Mouse (Mus musculus): ENCODE data around the gene Camta1. TPM values are rescaled to one million over a fixed set of nuclear protein-coding genes. Genes with fewer than 3 reads are reported as not detected.

Gene Camta1
- polyA plus RNA-seq, 1 experiment from 2014 or later: 130 TPM

DNA sequence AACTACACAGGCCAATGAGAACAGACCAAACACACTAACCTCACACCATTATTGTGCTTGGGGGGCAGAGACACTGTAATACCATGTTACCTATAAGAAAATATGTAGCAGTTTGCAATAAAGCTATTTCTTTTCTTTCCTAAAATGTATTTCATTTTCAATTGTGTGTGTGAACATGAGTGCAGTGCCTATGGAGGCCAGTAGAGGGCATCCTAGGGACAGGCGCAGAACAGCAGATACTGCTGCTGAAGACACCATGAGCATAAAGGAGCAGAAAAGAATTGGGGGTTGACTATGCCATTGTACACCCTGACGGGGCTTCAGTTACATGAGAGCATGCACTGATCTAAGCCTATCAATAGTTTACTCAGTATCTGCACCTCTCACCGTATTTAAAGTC is 380.7 kb downstream of the Camta1 start:
- H3K4me1 ChIP-seq: peaks cover 12% of the 10 kb centered on the region
- no peak overlapping the region for H3K9ac ChIP-seq (replicated peaks)
- H3K4me2 ChIP-seq (replicated peaks): no peak overlapping the region
- no peak overlapping the region for H3K4me3 ChIP-seq
- H3K27ac ChIP-seq (replicated peaks): no peak overlapping the region
- no peaks in the 10 kb centered on the region for H3K36me3 ChIP-seq
- WGBS: 94% methylated on average over 3 of the region's 3 CpGs
- no peak for ATAC-seq (replicated peaks)
- 0 out of 2 replicates have a peak, but pooled peaks cover 3% of the 10 kb centered on the region for H3K9me3 ChIP-seq
- peaks cover 8% of the 10 kb centered on the region for H3K27me3 ChIP-seq

DNA sequence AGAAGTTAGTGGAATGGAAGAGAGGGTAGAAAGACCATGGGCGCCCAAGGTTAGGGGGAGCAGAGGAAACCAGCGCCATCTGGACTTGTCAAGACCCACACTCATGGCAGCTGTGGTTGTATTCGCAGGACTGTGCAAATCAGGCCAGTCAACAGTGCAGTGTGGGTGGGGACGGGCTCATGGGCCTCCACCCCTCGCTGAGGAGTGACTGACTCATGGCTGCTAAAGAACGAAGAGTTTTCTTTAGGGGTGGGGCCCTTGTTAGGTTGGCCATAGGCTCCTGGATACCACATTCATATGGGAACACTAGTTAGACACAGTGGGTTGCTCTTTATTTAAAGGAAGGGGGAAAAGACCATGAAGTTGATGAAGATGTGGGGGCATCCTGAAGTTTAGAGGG is 383.7 kb downstream of the Camta1 start:
- no peak overlapping the region for H3K9ac ChIP-seq (replicated peaks)
- no peaks in the 10 kb centered on the region for H3K36me3 ChIP-seq
- ATAC-seq (replicated peaks): no peak
- H3K27me3 ChIP-seq: no peaks in the 10 kb centered on the region; the same call in 1 of the 2 replicates
- no peak overlapping the region for H3K4me2 ChIP-seq (replicated peaks)
- H3K9me3 ChIP-seq: 0 out of 2 replicates have a peak, but pooled peaks cover 4% of the 10 kb centered on the region
- 86% methylated on average over 6 of the region's 6 CpGs for WGBS
- H3K4me3 ChIP-seq: no peak overlapping the region
- H3K27ac ChIP-seq (replicated peaks): no peak overlapping the region
- H3K4me1 ChIP-seq: no peaks in the 10 kb centered on the region

DNA sequence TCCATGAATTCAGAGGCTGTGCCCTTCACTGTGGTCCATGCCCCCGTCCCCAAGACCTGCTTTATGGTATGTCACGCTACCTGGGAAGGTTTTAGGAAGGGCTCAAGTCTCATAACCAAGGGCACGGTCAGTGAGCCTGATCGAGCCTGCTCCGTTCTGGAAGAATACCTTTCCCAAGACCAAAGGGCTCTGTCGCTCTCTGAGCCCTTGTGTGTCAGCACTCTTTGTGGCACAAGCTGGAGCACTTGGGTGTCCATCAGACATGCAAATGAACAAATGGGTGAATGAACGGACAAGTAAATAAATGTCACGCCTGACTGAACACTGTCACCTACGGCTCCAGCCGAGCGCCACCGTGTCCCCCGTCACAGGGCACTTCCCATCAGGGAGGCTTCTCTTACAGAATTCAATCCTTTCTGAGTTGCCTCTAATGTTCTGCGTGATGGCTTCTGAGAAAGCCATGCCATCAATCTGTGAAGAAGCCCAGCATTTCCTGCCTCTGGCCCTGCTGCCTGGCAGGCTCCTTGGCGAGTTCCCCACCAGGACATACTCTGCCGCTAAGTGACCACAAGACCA is 386.7 kb downstream of the Camta1 start:
- H3K4me2 ChIP-seq (replicated peaks): no peak overlapping the region
- H3K36me3 ChIP-seq: no peaks in the 10 kb centered on the region
- no peak overlapping the region for H3K27ac ChIP-seq (replicated peaks)
- H3K4me1 ChIP-seq: no peaks in the 10 kb centered on the region
- ATAC-seq (replicated peaks): no peak
- H3K9me3 ChIP-seq: 0 out of 2 replicates have a peak, but pooled peaks cover 4% of the 10 kb centered on the region
- H3K27me3 ChIP-seq: no peaks in the 10 kb centered on the region; the same call in 1 of the 2 replicates
- WGBS: 47% methylated on average over 16 of the region's 16 CpGs
- H3K4me3 ChIP-seq: no peak overlapping the region
- H3K9ac ChIP-seq (replicated peaks): no peak overlapping the region

DNA sequence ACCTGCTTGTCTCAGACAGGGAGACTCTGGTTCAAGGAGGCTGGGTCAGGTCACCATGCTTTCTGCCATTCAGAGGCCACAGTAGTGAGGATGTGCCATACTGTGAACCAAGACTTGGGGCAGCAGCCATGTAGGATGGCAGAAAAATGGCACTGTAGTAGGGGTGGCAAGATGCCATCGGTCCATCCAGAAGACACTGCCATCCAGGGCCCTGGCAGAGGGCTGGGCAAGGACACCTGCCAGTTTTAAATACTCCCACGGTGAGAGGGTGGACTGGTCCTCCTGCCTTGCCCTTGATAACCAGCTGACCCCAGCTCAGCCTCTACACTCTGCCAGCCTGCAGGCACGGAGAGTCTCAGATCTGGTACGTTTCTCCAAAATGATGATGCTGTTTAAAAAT is 389.8 kb downstream of the Camta1 start:
- no peaks in the 10 kb centered on the region; the same call in 1 of the 2 replicates for H3K27me3 ChIP-seq
- no peak overlapping the region for H3K27ac ChIP-seq (replicated peaks)
- 0 out of 2 replicates have a peak, but pooled peaks cover 4% of the 10 kb centered on the region for H3K9me3 ChIP-seq
- H3K36me3 ChIP-seq: no peaks in the 10 kb centered on the region
- no peak overlapping the region for H3K4me3 ChIP-seq
- H3K4me1 ChIP-seq: no peaks in the 10 kb centered on the region
- no peak overlapping the region for H3K9ac ChIP-seq (replicated peaks)
- ATAC-seq (replicated peaks): no peak
- no peak overlapping the region for H3K4me2 ChIP-seq (replicated peaks)
- WGBS: 85% methylated on average over 4 of the region's 4 CpGs

DNA sequence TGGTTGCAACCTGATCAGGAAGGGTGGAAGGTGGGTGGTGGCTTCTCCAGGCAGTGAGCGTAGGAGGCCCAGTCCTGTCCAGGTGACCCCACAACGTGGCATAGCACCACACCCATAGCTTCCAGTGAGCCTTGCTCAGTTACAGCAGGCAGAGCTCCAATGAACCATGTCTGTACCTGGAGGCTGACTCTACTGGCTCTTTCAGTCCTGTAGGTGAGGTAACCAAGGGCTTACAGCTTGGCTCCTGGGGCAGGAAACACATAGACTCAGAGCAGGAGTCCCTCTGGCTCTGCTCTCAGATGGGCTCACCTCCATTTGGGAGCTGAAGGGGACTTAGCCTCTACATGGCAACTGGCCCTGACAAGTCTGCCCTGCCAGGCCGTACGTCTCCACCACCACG is 393.3 kb downstream of the Camta1 start:
- no peak overlapping the region for H3K27ac ChIP-seq (replicated peaks)
- 90% methylated on average over 5 of the region's 5 CpGs for WGBS

DNA sequence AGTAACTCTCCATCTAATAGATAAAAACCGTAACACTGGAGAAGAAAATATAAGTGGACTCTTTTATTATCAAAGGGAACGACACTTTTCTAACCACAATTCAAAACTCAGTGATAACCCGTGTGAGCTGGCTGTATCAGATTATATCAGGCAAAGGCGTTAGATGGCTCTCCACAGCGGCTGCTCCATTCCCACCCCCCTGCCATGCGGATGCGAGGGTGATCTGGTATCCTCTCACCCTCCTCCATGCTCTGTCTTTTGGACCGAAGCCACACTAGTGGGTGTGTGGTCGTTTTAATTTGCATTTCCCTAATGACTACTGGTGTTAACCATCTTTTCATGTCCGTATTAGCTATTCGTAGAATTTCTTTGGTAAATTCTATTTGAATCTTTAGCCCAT is 403.0 kb downstream of the Camta1 start:
- ATAC-seq (replicated peaks): no peak
- Histone ChIP-seq H3K4me3 (no peak overlapping the region), H3K9me3 (no peaks in the 10 kb centered on the region), H3K4me1 (peaks cover 4% of the 10 kb centered on the region), H3K9ac (replicated peaks) (no peak overlapping the region), H3K4me2 (replicated peaks) (no peak overlapping the region), H3K36me3 (no peaks in the 10 kb centered on the region), H3K27ac (replicated peaks) (no peak overlapping the region), H3K27me3 (peaks cover 14% of the 10 kb centered on the region; the same call in 1 of the 2 replicates)
- 38% methylated on average over 11 of the region's 11 CpGs for WGBS

More for the DNA sequence above, 393.3 kb downstream of the Camta1 start:
- H3K4me1 ChIP-seq: no peaks in the 10 kb centered on the region
- no peak overlapping the region for H3K4me3 ChIP-seq
- H3K9ac ChIP-seq (replicated peaks): no peak overlapping the region
- no peak overlapping the region for H3K4me2 ChIP-seq (replicated peaks)
- ATAC-seq (replicated peaks): no peak
- no peaks in the 10 kb centered on the region for H3K27me3 ChIP-seq
- no peaks in the 10 kb centered on the region for H3K36me3 ChIP-seq
- no peaks in the 10 kb centered on the region for H3K9me3 ChIP-seq

DNA sequence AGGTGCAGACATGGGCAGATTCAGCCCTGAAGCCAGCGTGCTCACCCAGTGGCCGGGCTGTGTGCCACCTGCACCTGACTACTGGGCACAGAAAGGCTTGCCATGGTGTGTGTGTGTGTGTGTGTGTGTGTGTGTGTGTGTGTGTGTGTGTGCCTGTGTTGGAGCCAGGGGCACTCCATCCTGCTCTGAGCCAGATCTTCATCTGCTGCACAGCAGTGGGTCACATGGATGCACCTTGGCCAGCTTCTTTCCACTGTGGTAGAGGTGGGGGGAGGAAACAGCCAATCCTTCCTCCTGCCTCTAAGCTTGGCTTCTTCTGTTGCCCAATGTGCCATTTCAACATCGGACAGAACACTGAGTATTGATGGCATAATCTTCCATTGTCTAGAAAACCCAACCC is 407.1 kb downstream of the Camta1 start:
- Histone ChIP-seq H3K4me3 (no peak overlapping the region), H3K4me1 (peaks cover 15% of the 10 kb centered on the region), H3K27me3 (peaks cover 12% of the 10 kb centered on the region; the same call in 1 of the 2 replicates), H3K4me2 (replicated peaks) (no peak overlapping the region), H3K9ac (replicated peaks) (no peak overlapping the region), H3K36me3 (no peaks in the 10 kb centered on the region), H3K9me3 (no peaks in the 10 kb centered on the region), H3K27ac (replicated peaks) (no peak overlapping the region)
- no peak for ATAC-seq (replicated peaks)
- WGBS: 55% methylated on average over 3 of the region's 3 CpGs

DNA sequence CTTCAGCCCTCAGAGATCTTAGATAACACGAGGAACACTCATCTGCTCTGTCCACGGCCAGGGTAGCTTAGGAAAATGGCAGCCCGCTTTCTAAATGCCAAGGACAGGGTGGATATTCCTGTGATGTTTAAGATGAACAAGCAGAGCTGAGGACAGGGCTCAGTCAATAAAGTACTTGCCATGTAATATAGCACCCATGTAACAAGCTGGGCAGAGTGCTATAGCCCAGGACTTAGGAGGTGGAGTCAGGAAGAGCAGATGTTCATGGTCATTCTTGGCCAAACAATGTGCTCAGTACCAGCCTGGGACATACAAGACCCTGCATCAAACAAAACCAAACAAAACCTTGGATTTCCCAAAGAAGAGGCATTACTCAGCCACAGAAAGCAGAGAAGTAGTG is 407.6 kb downstream of the Camta1 start:
- Histone ChIP-seq H3K9me3 (no peaks in the 10 kb centered on the region), H3K4me1 (peaks cover 18% of the 10 kb centered on the region), H3K4me3 (no peak overlapping the region), H3K36me3 (no peaks in the 10 kb centered on the region), H3K9ac (replicated peaks) (no peak overlapping the region), H3K4me2 (replicated peaks) (no peak overlapping the region), H3K27me3 (peaks cover 14% of the 10 kb centered on the region; the same call in 1 of the 2 replicates), H3K27ac (replicated peaks) (no peak overlapping the region)
- no peak for ATAC-seq (replicated peaks)
- 91% methylated on average over 3 of the region's 3 CpGs for WGBS

DNA sequence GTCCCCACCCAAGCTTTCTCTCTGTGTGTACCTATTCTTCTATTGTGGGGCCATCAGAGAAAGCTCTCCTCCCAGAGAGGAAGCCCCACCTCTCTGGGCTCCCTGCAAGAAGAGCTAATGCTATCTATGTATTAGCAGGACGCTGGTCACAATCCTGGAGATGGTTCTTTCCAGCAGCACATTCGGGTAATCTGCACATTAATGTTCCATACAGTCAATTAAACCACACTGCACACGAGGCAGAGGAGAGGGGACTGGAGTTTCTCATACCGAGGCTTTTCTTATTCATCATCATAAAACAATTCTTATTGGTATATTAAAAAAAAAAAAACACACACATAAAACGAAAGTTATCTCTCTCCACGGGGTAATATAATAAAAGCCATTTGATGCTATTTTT is 409.8 kb downstream of the Camta1 start:
- H3K36me3 ChIP-seq: no peaks in the 10 kb centered on the region
- H3K4me1 ChIP-seq: peaks cover 14% of the 10 kb centered on the region
- peaks cover 10% of the 10 kb centered on the region; the same call in 1 of the 2 replicates for H3K27me3 ChIP-seq
- WGBS: 71% methylated on average over 6 of the region's 6 CpGs
- H3K4me3 ChIP-seq: no peak overlapping the region
- no peaks in the 10 kb centered on the region for H3K9me3 ChIP-seq
- ATAC-seq (replicated peaks): no peak
- H3K4me2 ChIP-seq (replicated peaks): no peak overlapping the region
- no peak overlapping the region for H3K9ac ChIP-seq (replicated peaks)
- no peak overlapping the region for H3K27ac ChIP-seq (replicated peaks)

DNA sequence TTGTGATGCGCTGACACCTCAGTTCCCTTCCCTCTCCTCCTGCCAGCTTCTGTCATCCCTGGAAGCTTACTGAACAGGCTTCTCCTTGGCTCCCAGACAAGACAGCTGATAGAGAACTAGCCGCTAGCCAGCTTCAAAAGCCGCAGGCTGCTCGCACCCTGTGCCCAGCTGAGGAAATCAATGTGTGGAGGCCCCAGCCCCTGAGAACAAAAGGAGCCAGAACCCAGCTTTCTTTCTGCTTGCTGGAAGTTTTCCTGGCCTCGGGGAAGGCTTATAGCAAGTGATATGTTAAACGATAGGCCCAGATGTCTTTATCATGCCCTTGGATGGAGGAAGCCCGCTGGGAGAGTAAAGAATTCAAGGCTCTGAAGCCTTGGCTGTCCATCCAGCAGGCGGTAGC is 411.7 kb downstream of the Camta1 start:
- H3K9ac ChIP-seq (replicated peaks): no peak overlapping the region
- H3K27ac ChIP-seq (replicated peaks): no peak overlapping the region
- H3K4me1 ChIP-seq: peaks cover 14% of the 10 kb centered on the region
- no peaks in the 10 kb centered on the region for H3K9me3 ChIP-seq
- H3K27me3 ChIP-seq: peaks cover 8% of the 10 kb centered on the region; the same call in 1 of the 2 replicates
- H3K36me3 ChIP-seq: no peaks in the 10 kb centered on the region
- no peak overlapping the region for H3K4me2 ChIP-seq (replicated peaks)
- WGBS: 11% methylated on average over 8 of the region's 8 CpGs
- H3K4me3 ChIP-seq: no peak overlapping the region
- no peak for ATAC-seq (replicated peaks)

DNA sequence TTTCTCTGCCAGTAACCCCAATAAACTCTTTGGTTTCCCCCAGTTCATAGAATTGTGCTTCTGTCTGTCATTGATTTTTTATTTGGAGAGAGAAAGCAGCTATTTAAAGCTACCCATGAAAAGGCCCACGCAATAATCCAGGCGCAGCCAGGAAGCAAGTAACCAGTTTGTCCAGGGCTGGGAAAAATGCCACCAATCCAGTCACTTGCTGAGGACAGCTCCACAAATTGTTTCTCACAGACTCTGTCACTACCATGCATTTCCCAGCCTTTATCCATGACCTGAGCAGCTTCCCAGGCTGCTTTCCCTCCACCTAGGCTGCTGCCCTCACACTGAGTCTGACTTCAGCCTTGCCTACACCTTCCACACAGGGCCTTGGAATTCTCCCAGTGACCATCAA is 413.3 kb downstream of the Camta1 start:
- Histone ChIP-seq H3K27ac (replicated peaks) (no peak overlapping the region), H3K36me3 (no peaks in the 10 kb centered on the region), H3K4me2 (replicated peaks) (no peak overlapping the region), H3K9me3 (no peaks in the 10 kb centered on the region), H3K27me3 (peaks cover 7% of the 10 kb centered on the region; the same call in 1 of the 2 replicates), H3K4me1 (peaks cover 14% of the 10 kb centered on the region), H3K4me3 (no peak overlapping the region), H3K9ac (replicated peaks) (no peak overlapping the region)
- 86% methylated on average over 2 of the region's 2 CpGs for WGBS
- ATAC-seq (replicated peaks): no peak

DNA sequence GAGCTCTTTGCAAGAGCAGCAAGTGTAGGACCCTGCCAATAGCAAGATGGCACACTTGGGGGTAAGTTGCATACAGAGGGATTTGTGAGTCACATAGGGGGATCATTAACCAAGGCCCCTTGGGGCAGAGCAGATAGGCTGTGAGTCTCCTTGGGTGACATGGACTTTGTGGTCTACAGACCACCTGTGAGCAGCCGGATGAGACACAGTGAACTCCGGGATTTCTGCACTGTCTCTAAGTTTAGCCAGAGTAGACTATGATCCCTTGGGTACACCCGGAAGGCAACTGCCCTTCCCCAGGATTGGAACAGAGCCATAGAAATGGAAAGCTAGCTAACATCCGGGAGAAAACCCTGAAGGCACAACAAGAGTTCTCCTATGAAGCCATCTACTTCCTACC is 417.0 kb downstream of the Camta1 start:
- no peak overlapping the region for H3K27ac ChIP-seq (replicated peaks)
- peaks cover 7% of the 10 kb centered on the region; the same call in 1 of the 2 replicates for H3K27me3 ChIP-seq
- no peaks in the 10 kb centered on the region for H3K9me3 ChIP-seq
- H3K9ac ChIP-seq (replicated peaks): no peak overlapping the region
- H3K4me3 ChIP-seq: no peak overlapping the region
- peaks cover 4% of the 10 kb centered on the region for H3K4me1 ChIP-seq
- WGBS: 93% methylated on average over 4 of the region's 4 CpGs
- H3K36me3 ChIP-seq: no peaks in the 10 kb centered on the region
- no peak for ATAC-seq (replicated peaks)
- no peak overlapping the region for H3K4me2 ChIP-seq (replicated peaks)

DNA sequence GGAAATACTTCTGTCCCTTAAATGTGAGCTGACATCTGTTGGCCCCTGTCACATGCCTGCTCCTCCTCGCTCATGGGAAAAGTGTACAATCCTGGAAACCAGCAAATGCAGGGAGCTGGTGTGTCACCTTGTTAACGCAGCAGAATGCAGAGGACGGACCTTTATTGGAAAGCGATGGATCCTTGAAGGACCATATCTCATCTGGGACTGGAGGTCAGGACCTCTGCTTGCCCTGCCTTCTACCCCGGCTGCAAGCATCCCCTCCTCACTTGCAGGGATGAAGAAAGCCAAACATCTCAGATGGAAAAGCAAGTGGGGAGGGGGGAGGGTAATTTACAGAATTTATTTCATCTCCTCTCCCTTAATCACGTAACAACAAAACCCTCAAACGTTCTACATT is 423.1 kb downstream of the Camta1 start:
- no peak for ATAC-seq (replicated peaks)
- Histone ChIP-seq H3K27ac (replicated peaks) (no peak overlapping the region), H3K9ac (replicated peaks) (no peak overlapping the region), H3K4me3 (no peak overlapping the region), H3K27me3 (no peaks in the 10 kb centered on the region), H3K36me3 (no peaks in the 10 kb centered on the region), H3K4me2 (replicated peaks) (no peak overlapping the region), H3K4me1 (peaks cover 22% of the 10 kb centered on the region), H3K9me3 (no peaks in the 10 kb centered on the region)
- WGBS: 37% methylated on average over 7 of the region's 7 CpGs
